Mouse (Mus musculus): ENCODE data around the gene Nlrp4f. TPM values are rescaled to one million over a fixed set of nuclear protein-coding genes. Genes with fewer than 3 reads are reported as not detected.

The Nlrp4f gene
- polyA plus RNA-seq, 1 experiment from 2014 or later: 0.16 TPM

GRCm38 (mm10) chr13:65175734-65176471 is 29.9 kb downstream of the Nlrp4f start:
- Histone ChIP-seq H3K4me1 (replicated peaks) (no peaks in the 10 kb centered on the region), H3K27ac (replicated peaks) (no peak overlapping the region), H3K9ac (peak overlapping the region; percentile 43), H3K4me2 (peak overlapping the region; percentile 75), H3K27me3 (no peaks in the 10 kb centered on the region), H3K36me3 (no peaks in the 10 kb centered on the region), H3K9me3 (no peaks in the 10 kb centered on the region), H3K4me3 (peak overlapping the region; percentile 46)
- WGBS: 22% methylated on average over 45 of the region's 46 CpGs
- peak; percentile 86 for ATAC-seq (ENCODE audit: low FRiP score, low read depth)

DNA sequence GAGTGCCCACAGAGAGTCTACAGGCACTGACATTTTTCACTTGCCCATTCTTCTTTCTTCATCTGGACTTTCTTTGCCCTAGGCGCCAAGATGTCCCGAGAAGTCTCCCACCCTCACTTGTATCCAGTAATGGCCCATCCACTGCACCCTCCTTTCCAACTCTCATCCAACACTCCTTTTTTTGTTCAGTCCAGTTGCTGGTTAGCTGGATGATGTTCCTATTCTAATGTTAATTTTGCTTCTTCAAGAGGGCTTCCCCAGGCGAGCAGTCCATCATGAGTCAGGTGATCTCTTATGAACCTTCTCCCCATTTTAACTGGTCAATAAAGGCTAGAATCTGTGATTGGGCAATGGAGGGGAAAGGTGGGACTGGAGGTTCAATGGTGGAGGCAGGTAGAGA is 31.7 kb downstream of the Nlrp4f start:
- Histone ChIP-seq H3K9ac (no peak overlapping the region), H3K9me3 (no peaks in the 10 kb centered on the region), H3K4me2 (no peak overlapping the region), H3K4me3 (no peak overlapping the region), H3K36me3 (no peaks in the 10 kb centered on the region), H3K4me1 (replicated peaks) (no peaks in the 10 kb centered on the region), H3K27ac (replicated peaks) (no peak overlapping the region), H3K27me3 (no peaks in the 10 kb centered on the region)
- no peak for ATAC-seq (ENCODE audit: low FRiP score, low read depth)
- WGBS: 79% methylated on average over 3 of the region's 3 CpGs

DNA sequence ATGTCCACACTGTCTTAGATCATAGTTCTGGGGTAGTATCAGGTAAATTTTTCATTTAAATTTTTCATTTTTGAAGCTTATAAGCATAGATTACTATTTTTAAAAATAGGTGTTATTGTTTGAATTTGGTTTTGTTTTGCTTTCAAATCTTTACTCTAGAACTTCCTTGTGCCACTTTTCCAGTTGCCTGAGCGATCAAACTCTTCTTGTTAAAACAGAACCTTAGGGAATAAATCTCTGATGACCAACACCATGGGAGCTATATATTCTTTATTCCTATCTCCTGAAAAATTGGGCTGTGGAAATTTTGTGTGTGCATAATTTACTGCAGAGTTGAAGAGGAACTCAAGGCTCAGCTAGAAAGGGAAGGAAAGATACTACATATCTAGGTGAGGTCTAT is 55.8 kb downstream of the Nlrp4f start, which contains the start of gene Olfr466:
TSS of gene Olfr466 (plus strand) at position 301 of the 400 bp plus-strand sequence.
- 71% methylated on average over 1 of the region's 1 CpGs for WGBS
- no peak within 1 kb of the TSS for H3K4me3 ChIP-seq
- no peaks in the 10 kb centered on the region for H3K27me3 ChIP-seq
- no peak for ATAC-seq (ENCODE audit: low FRiP score, low read depth)
- H3K4me2 ChIP-seq: no peak within 1 kb of the TSS
- H3K27ac ChIP-seq (replicated peaks): no peak within 1 kb of the TSS
- H3K9me3 ChIP-seq: no peaks in the 10 kb centered on the region
- no peaks in the 10 kb centered on the region for H3K4me1 ChIP-seq (replicated peaks)
- no peaks in the 10 kb centered on the region for H3K36me3 ChIP-seq
- no peak within 1 kb of the TSS for H3K9ac ChIP-seq

DNA sequence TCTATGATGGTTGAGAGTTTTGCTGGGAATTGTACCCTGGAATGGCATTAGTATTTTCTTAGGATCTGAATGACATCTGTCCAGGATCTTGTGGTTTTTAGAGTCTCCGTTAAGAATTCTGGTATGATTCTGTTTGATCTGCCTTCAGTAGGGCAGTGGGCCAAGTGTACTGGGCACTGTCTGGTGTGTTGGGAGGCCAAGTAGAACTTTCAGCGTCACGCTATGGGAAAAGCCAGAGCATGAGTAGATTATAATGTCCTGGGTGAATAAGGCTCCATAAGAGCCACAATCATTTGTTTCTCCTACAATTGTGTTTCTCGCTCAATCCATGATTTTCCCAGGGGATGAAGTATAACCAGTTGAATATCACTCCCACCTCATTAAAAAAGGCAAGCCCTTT is 68.0 kb downstream of the Nlrp4f start, which contains the start of gene Olfr465-ps1:
TSS of gene Olfr465-ps1 (plus strand) at position 301 of the 400 bp plus-strand sequence.
- Histone ChIP-seq H3K4me2 (no peak within 1 kb of the TSS), H3K9ac (no peak within 1 kb of the TSS), H3K36me3 (no peaks in the 10 kb centered on the region), H3K27me3 (no peaks in the 10 kb centered on the region), H3K9me3 (0 out of 2 replicates have a peak, but pooled peaks cover 5% of the 10 kb centered on the region), H3K4me1 (replicated peaks) (no peaks in the 10 kb centered on the region), H3K4me3 (no peak within 1 kb of the TSS), H3K27ac (replicated peaks) (no peak within 1 kb of the TSS)
- 87% methylated on average over 4 of the region's 4 CpGs for WGBS
- ATAC-seq (ENCODE audit: low FRiP score, low read depth): no peak

Other genes with a start within 250 kb of the Nlrp4f start
- gene Spata31d1c, start 172.9 kb downstream of the Nlrp4f start, polyA plus RNA-seq (2015; fragmentation: Nextera tagmentation; extraction: Ambion mirVana): not detected in 2 replicates
- gene Prss47, start 153.2 kb downstream of the Nlrp4f start, polyA plus RNA-seq (2015; fragmentation: Nextera tagmentation; extraction: Ambion mirVana): not detected in 2 replicates
- 31.1 and 32.9 TPM in 2 replicates for gene Mfsd14b, start 93.0 kb downstream of the Nlrp4f start, polyA plus RNA-seq (2015; fragmentation: Nextera tagmentation; extraction: Ambion mirVana)
- not detected in 2 replicates for gene Olfr465-ps1, start 67.9 kb downstream of the Nlrp4f start, polyA plus RNA-seq (2015; fragmentation: Nextera tagmentation; extraction: Ambion mirVana)
- not detected in 2 replicates for gene Olfr466, start 55.7 kb downstream of the Nlrp4f start, polyA plus RNA-seq (2015; fragmentation: Nextera tagmentation; extraction: Ambion mirVana)
- gene Gm10775, start 53.6 kb upstream of the Nlrp4f start, polyA plus RNA-seq (2015; fragmentation: Nextera tagmentation; extraction: Ambion mirVana): 0.25 and 0.26 TPM in 2 replicates
- 14.1 and 15.1 TPM in 2 replicates for gene Zfp369, start 72.8 kb upstream of the Nlrp4f start, polyA plus RNA-seq (2015; fragmentation: Nextera tagmentation; extraction: Ambion mirVana)

Measured in hindbrain, embryonic 15.5 days (tissue).